Mouse (Mus musculus) embryonic facial prominence, embryonic 11.5 days (tissue): ENCODE measurements at regions not wholly inside any gene's neighbourhood (a gene's known extent, or its start where the extent isn't known, plus 50 kb on each side); places are given as distances from the start of the nearest gene placed in this dataset.

Source experiments
- ATAC-seq: fragments of 200-750 bp; cut with Nextera tagmentation; replicated peaks from 2 replicates; pipeline ENCODE4 v1.8.0; 2017; ENCODE audit warnings: low read depth; ENCODE audit not compliant: insufficient number of reproducible peaks, low FRiP score, low TSS enrichment
- DNase-seq: peaks from one replicate; pipeline ENCODE4 v3.0.0-alpha.2; 2015; ENCODE audit warnings: low spot score
- H3K27ac ChIP-seq: fragments of 300-500 bp; sonication (generic); replicated peaks from 2 replicates; pipeline ENCODE4 v1.5.1; 2014; ENCODE audit warnings: mild to moderate bottlenecking, low read depth, low read length, control low read depth
- H3K27me3 ChIP-seq: fragments of 300-500 bp; sonication (generic); 2 replicates; pipeline ENCODE4 v1.6.1; 2014; ENCODE audit warnings: mild to moderate bottlenecking, low read length, moderate library complexity, mixed read lengths; ENCODE audit not compliant: control insufficient read depth, insufficient read depth
- H3K36me3 ChIP-seq: fragments of 300-500 bp; sonication (generic); replicated peaks from 2 replicates; pipeline ENCODE4 v1.6.1; 2014; ENCODE audit warnings: low read depth, mild to moderate bottlenecking, low read length, moderate library complexity, mixed read lengths; ENCODE audit not compliant: control insufficient read depth, insufficient read depth
- H3K4me1 ChIP-seq: fragments of 300-500 bp; sonication (generic); 2 replicates; pipeline ENCODE4 v1.6.1; 2014; ENCODE audit warnings: low read length, mixed read lengths; ENCODE audit not compliant: control insufficient read depth, insufficient read depth
- H3K4me2 ChIP-seq: fragments of 300-500 bp; sonication (generic); 2 replicates; pipeline ENCODE4 v1.6.1; 2014; ENCODE audit warnings: low read depth, mild to moderate bottlenecking, control low read depth, low read length, moderate library complexity
- H3K4me3 ChIP-seq: fragments of 300-500 bp; sonication (generic); 2 replicates; pipeline ENCODE4 v1.5.1; 2014; ENCODE audit warnings: low read depth, low read length, control low read depth
- H3K9ac ChIP-seq: fragments of 300-500 bp; sonication (generic); replicated peaks from 2 replicates; pipeline ENCODE4 v1.6.1; 2014; ENCODE audit warnings: mild to moderate bottlenecking, control low read depth, low read length
- H3K9me3 ChIP-seq: fragments of 300-500 bp; sonication (generic); replicated peaks from 2 replicates; pipeline ENCODE4 v1.6.1; 2016; ENCODE audit warnings: mild to moderate bottlenecking, low read length, inconsistent platforms, mixed read lengths; ENCODE audit not compliant: control insufficient read depth
- WGBS: fragments of 180-500 bp; shearing (Covaris S2); extraction: QIAGEN DNeasy Blood & Tissue Kit; methylation state at CpG from one replicate; pipeline ENCODE4 v1.1.7; 2014; 5-methylcytosine and 5-hydroxymethylcytosine counted together

- WGBS, result 82% methylated on average over 2 of the region's 2 CpGs
- Histone ChIP-seq H3K27ac (no peak overlapping the region), H3K9me3 (no peaks in the 10 kb centered on the region), H3K4me1 (no peaks in the 10 kb centered on the region), H3K36me3 (no peaks in the 10 kb centered on the region), H3K27me3 (no peaks in the 10 kb centered on the region), H3K9ac (no peak overlapping the region), H3K4me2 (no peak overlapping the region), H3K4me3 (no peak overlapping the region)
- DNase-seq (no peak), ATAC-seq (no peak)
These were observed 131.4 kb upstream of the Slc35b3 start for GRCm38 (mm10) chr13:39092058-39092457.

GRCm38 (mm10) chr13:39084544-39084943 is 123.9 kb upstream of the Slc35b3 start:
- no peak for DNase-seq
- Histone ChIP-seq H3K4me2 (no peak overlapping the region), H3K4me3 (no peak overlapping the region), H3K4me1 (no peaks in the 10 kb centered on the region), H3K36me3 (no peaks in the 10 kb centered on the region), H3K9me3 (no peaks in the 10 kb centered on the region), H3K9ac (no peak overlapping the region), H3K27ac (no peak overlapping the region), H3K27me3 (no peaks in the 10 kb centered on the region)
- no peak for ATAC-seq
- 66% methylated on average over 5 of the region's 5 CpGs for WGBS

GRCm38 (mm10) chr13:39074211-39074610 is 113.5 kb upstream of the Slc35b3 start:
- ATAC-seq (no peak), DNase-seq (peak; percentile 73)
- H3K9me3 ChIP-seq, result no peaks in the 10 kb centered on the region
- no peak overlapping the region for H3K9ac ChIP-seq
- no peaks in the 10 kb centered on the region for H3K4me1 ChIP-seq
- WGBS, result 24% methylated on average over 2 of the region's 2 CpGs
- no peaks in the 10 kb centered on the region for H3K27me3 ChIP-seq
- no peak overlapping the region for H3K27ac ChIP-seq
- no peaks in the 10 kb centered on the region for H3K36me3 ChIP-seq
- H3K4me3 ChIP-seq, result no peak overlapping the region
- H3K4me2 ChIP-seq, result no peak overlapping the region

GRCm38 (mm10) chr13:39032263-39032662 is 71.6 kb upstream of the Slc35b3 start:
- no peaks in the 10 kb centered on the region for H3K27me3 ChIP-seq
- H3K4me2 ChIP-seq, result no peak overlapping the region
- no peaks in the 10 kb centered on the region for H3K36me3 ChIP-seq
- H3K27ac ChIP-seq, result no peak overlapping the region
- no peak overlapping the region for H3K9ac ChIP-seq
- WGBS, result 67% methylated on average over 3 of the region's 3 CpGs
- H3K4me1 ChIP-seq, result no peaks in the 10 kb centered on the region
- no peak overlapping the region for H3K4me3 ChIP-seq
- ATAC-seq (no peak), DNase-seq (peak; percentile 14)
- H3K9me3 ChIP-seq, result no peaks in the 10 kb centered on the region

- 89% methylated on average over 13 of the region's 13 CpGs for WGBS
- H3K9ac ChIP-seq, result no peak overlapping the region
- no peak overlapping the region for H3K27ac ChIP-seq
- no peaks in the 10 kb centered on the region for H3K36me3 ChIP-seq
- H3K4me1 ChIP-seq, result no peaks in the 10 kb centered on the region
- ATAC-seq (no peak), DNase-seq (no peak)
- H3K9me3 ChIP-seq, result no peaks in the 10 kb centered on the region
- no peak overlapping the region for H3K4me3 ChIP-seq
- H3K4me2 ChIP-seq, result no peak overlapping the region
- no peaks in the 10 kb centered on the region for H3K27me3 ChIP-seq
These were observed 59.5 kb upstream of the Slc35b3 start for GRCm38 (mm10) chr13:39020168-39020567.

- no peaks in the 10 kb centered on the region for H3K9me3 ChIP-seq
- WGBS, result 3% methylated on average over 8 of the region's 8 CpGs
- ATAC-seq (no peak), DNase-seq (peak; percentile 89)
- peak overlapping the region; percentile 5; the same call in 1 of the 2 replicates for H3K9ac ChIP-seq
- no peak overlapping the region for H3K27ac ChIP-seq
- peak overlapping the region; percentile 13; the same call in 1 of the 2 replicates for H3K4me2 ChIP-seq
- no peaks in the 10 kb centered on the region for H3K27me3 ChIP-seq
- no peaks in the 10 kb centered on the region for H3K4me1 ChIP-seq
- H3K36me3 ChIP-seq, result no peaks in the 10 kb centered on the region
- no peak overlapping the region for H3K4me3 ChIP-seq
These were observed 51.0 kb upstream of the Slc35b3 start for GRCm38 (mm10) chr13:39011696-39012095.
